26 mouse cellular contexts compared by ENCODE assay signal in the genomic region with DNA sequence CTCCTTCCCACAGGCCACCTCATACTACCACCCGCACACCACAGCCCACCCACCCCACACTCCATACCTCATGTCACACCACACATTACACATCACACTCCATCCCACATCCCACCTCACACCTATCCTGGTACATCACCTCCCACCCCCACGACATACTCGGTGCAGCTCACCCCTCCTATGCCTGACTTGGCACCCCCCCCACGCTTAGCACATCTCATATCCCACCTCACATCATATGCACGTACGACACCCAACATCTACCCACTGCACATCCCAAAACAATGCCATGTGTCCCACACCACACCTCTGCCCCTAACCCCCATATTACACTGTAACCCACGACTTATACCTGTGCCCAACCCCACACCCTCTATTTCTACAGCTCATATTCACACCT.
A peak's percentile ranks its signal among the peaks of the same experiment; 100 is the strongest.
DNase-seq lines count a peak whose midpoint lies in the region; ATAC-seq and TF ChIP-seq lines count a peak whose summit lies in the region.
"Had no signal": no experiment of that assay in that cellular context is flagged by ENCODE, and none has a peak within 500 bp of the region (broad histone marks: within the 10 kb centered on the region; RNA-seq: fewer than 3 reads in every experiment).

No protein-coding gene starts in this region.

- H3K27me3 ChIP-seq in liver, embryonic 12.5 days (replicated peaks): no peaks in the 10 kb centered on the region
- H3K27me3 ChIP-seq in midbrain, embryonic 14.5 days (ENCODE audit: control insufficient read depth, insufficient read depth, low read length): no peaks in the 10 kb centered on the region; the same call in 1 of the 2 replicates
- peaks cover 7% of the 10 kb centered on the region for H3K27me3 ChIP-seq in midbrain, embryonic 13.5 days
- no peaks in the 10 kb centered on the region for H3K27me3 ChIP-seq in MEL (ENCODE audit: control insufficient read depth in 1 of 2, insufficient read depth in 2 of 2, low read length in 2 of 2)
- H3K27me3 ChIP-seq: embryonic facial prominence, embryonic 15.5 days; forebrain, embryonic 12.5 days; forebrain, embryonic 15.5 days; Patski had no signal

- no peak for TF ChIP-seq CTCF in MEL (IDR thresholded peaks at IDR 0.05 in 2 of 3, conservative IDR thresholded peaks at IDR 0.05 in 1 of 3; ENCODE audit: control insufficient read depth in 1 of 3, insufficient read depth in 1 of 3, low read depth in 2 of 3, low read length in 3 of 3, poor library complexity in 1 of 3, severe bottlenecking in 1 of 3)

- no peaks in the 10 kb centered on the region for H3K9me3 ChIP-seq in liver, embryonic 12.5 days (replicated peaks)
- no peaks in the 10 kb centered on the region for H3K9me3 ChIP-seq in midbrain, embryonic 14.5 days (ENCODE audit: control insufficient read depth, low read length)
- H3K9me3 ChIP-seq in midbrain, embryonic 13.5 days: no peaks in the 10 kb centered on the region
- no peaks in the 10 kb centered on the region for H3K9me3 ChIP-seq in MEL (replicated peaks; ENCODE audit: insufficient read depth, low read length)
- H3K9me3 ChIP-seq: embryonic facial prominence, embryonic 12.5 days; embryonic facial prominence, embryonic 15.5 days; forebrain, embryonic 12.5 days; forebrain, embryonic 15.5 days; heart, embryonic 13.5 days had no signal

- TF ChIP-seq RAD21 in MEL (IDR thresholded peaks at IDR 0.05; ENCODE audit: low read depth, low read length): no peak

- no peak overlapping the region for H3K9ac ChIP-seq in liver, embryonic 12.5 days
- H3K9ac ChIP-seq in midbrain, embryonic 14.5 days (replicated peaks; ENCODE audit: low read length): no peak overlapping the region
- H3K9ac ChIP-seq in midbrain, embryonic 13.5 days (replicated peaks): no peak overlapping the region
- no peak overlapping the region for H3K9ac ChIP-seq in MEL (ENCODE audit: control insufficient read depth, low read depth, low read length, poor library complexity, severe bottlenecking)
- H3K9ac ChIP-seq: embryonic facial prominence, embryonic 12.5 days; embryonic facial prominence, embryonic 15.5 days; forebrain, embryonic 12.5 days; forebrain, embryonic 15.5 days; heart, embryonic 13.5 days; hindbrain, embryonic 14.5 days had no signal

- no peak for DNase-seq in liver
- no peak for DNase-seq in midbrain, embryonic 14.5 days
- DNase-seq in MEL (ENCODE audit: low read depth, low spot score): no peak
- DNase-seq in embryo, embryonic 11 days: no peak
- DNase-seq: adrenal gland, postnatal 10 days; adrenal gland, postnatal 36 days; cerebellum, adult 18-20 months; cerebellum, adult 9-10 months; cerebellum, postnatal 14 days; gastrocnemius, postnatal 10 days; gastrocnemius, postnatal 36 days; heart, adult 18-20 months; heart, postnatal 14 days; heart, postnatal 4 days had no signal

- no peaks in the 10 kb centered on the region for H3K36me3 ChIP-seq in liver, embryonic 12.5 days
- H3K36me3 ChIP-seq in midbrain, embryonic 14.5 days (ENCODE audit: control insufficient read depth, insufficient read depth, low read length): no peaks in the 10 kb centered on the region
- no peaks in the 10 kb centered on the region for H3K36me3 ChIP-seq in midbrain, embryonic 13.5 days
- no peaks in the 10 kb centered on the region for H3K36me3 ChIP-seq in MEL (ENCODE audit: control insufficient read depth in 1 of 2, insufficient read depth in 2 of 2, low read length in 2 of 2)
- H3K36me3 ChIP-seq: embryonic facial prominence, embryonic 12.5 days; embryonic facial prominence, embryonic 15.5 days; forebrain, embryonic 12.5 days; forebrain, embryonic 15.5 days; heart, embryonic 13.5 days had no signal

- no peak for TF ChIP-seq POLR2A in MEL (IDR thresholded peaks at IDR 0.05; ENCODE audit: control insufficient read depth in 1 of 2, insufficient read depth in 1 of 2, low read depth in 1 of 2, low read length in 2 of 2, poor library complexity in 1 of 2)

- 0 out of 2 replicates have a peak, but pooled peaks cover 5% of the 10 kb centered on the region for H3K4me1 ChIP-seq in liver, embryonic 12.5 days
- peaks cover 22% of the 10 kb centered on the region for H3K4me1 ChIP-seq in midbrain, embryonic 14.5 days (ENCODE audit: control insufficient read depth, insufficient read depth, low read length)
- peaks cover 48% of the 10 kb centered on the region for H3K4me1 ChIP-seq in midbrain, embryonic 13.5 days (replicated peaks)
- H3K4me1 ChIP-seq in MEL (ENCODE audit: control insufficient read depth in 1 of 2, insufficient read depth in 2 of 2, low read length in 2 of 2): no peaks in the 10 kb centered on the region

- no peak overlapping the region for H3K4me3 ChIP-seq in liver, embryonic 12.5 days
- H3K4me3 ChIP-seq in midbrain, embryonic 14.5 days (replicated peaks; ENCODE audit: low read depth, low read length): no peak overlapping the region
- no peak overlapping the region for H3K4me3 ChIP-seq in midbrain, embryonic 13.5 days (replicated peaks)
- H3K4me3 ChIP-seq in MEL (ENCODE audit: control insufficient read depth in 1 of 2, insufficient read depth in 1 of 2, low read depth in 2 of 2, low read length in 2 of 2): no peak overlapping the region
- H3K4me3 ChIP-seq: embryonic facial prominence, embryonic 12.5 days; embryonic facial prominence, embryonic 15.5 days; forebrain, embryonic 12.5 days; forebrain, embryonic 15.5 days; heart, embryonic 13.5 days had no signal

- 0 out of 2 replicates have a peak, but pooled peaks have one; percentile 15 for ATAC-seq in liver, embryonic 12.5 days
- ATAC-seq in midbrain, embryonic 14.5 days (ENCODE audit: low FRiP score, low TSS enrichment): no peak
- no peak for ATAC-seq in midbrain, embryonic 13.5 days
- ATAC-seq: CD4-positive, CD25-positive, alpha-beta regulatory T cell, adult 4 months; forebrain, embryonic 15.5 days; hindbrain, postnatal 0 days; inflammation-experienced regulatory T-cells, adult 6 months; Patski had no signal

- 67% methylated on average over 7 of the region's 7 CpGs for WGBS in liver, embryonic 12.5 days (ENCODE audit: insufficient replicate concordance)
- 90% methylated on average over 7 of the region's 7 CpGs for WGBS in midbrain, embryonic 14.5 days
- 90% methylated on average over 7 of the region's 7 CpGs for WGBS in midbrain, embryonic 13.5 days

- H3K27ac ChIP-seq in liver, embryonic 12.5 days: no peak overlapping the region
- H3K27ac ChIP-seq in midbrain, embryonic 14.5 days (replicated peaks; ENCODE audit: low read depth, low read length): 0 out of 2 replicates have a peak overlapping the region, but pooled peaks have one; percentile 60
- H3K27ac ChIP-seq in midbrain, embryonic 13.5 days: no peak overlapping the region
- no peak overlapping the region for H3K27ac ChIP-seq in MEL (ENCODE audit: control insufficient read depth, low read depth, low read length)
- H3K27ac ChIP-seq: embryonic facial prominence, embryonic 12.5 days; embryonic facial prominence, embryonic 15.5 days; heart, embryonic 13.5 days; hindbrain, embryonic 14.5 days; hindbrain, postnatal 0 days had no signal

- no peaks in the 10 kb centered on the region for H3K79me2 ChIP-seq in MEL (ENCODE audit: control insufficient read depth, insufficient read depth, low read length, poor library complexity)

- TF ChIP-seq EP300 in MEL (IDR thresholded peaks at IDR 0.05; ENCODE audit: low read depth in 1 of 2, low read length in 2 of 2): no peak

- no peak overlapping the region for H3K4me2 ChIP-seq in liver, embryonic 12.5 days
- H3K4me2 ChIP-seq in midbrain, embryonic 14.5 days (ENCODE audit: low read length): no peak overlapping the region
- H3K4me2 ChIP-seq in midbrain, embryonic 13.5 days (replicated peaks): no peak overlapping the region
- H3K4me2 ChIP-seq: embryonic facial prominence, embryonic 12.5 days; embryonic facial prominence, embryonic 15.5 days; forebrain, embryonic 12.5 days; forebrain, embryonic 15.5 days; heart, embryonic 13.5 days; hindbrain, embryonic 14.5 days had no signal

TF ChIP-seq in MEL, 35 proteins besides CTCF, POLR2A, EP300 and RAD21:
- TF ChIP-seq ETS1 (IDR thresholded peaks at IDR 0.05; ENCODE audit: low read depth, low read length) (no peak), POLR2AphosphoS5 (IDR thresholded peaks at IDR 0.05; ENCODE audit: borderline replicate concordance, low read depth, low read length) (peak; percentile 90; the same call in 1 of the 2 replicates)
